Mouse (Mus musculus) CD4-positive helper T cell, adult 2 months (primary cell): ENCODE results near the gene Defb28.

Source experiments
- DNase-seq: peaks from one replicate; pipeline ENCODE4 v3.0.0-alpha.2; 2012; ENCODE audit warnings: low read depth, missing footprints, low spot score

Gene Defb28

DNA sequence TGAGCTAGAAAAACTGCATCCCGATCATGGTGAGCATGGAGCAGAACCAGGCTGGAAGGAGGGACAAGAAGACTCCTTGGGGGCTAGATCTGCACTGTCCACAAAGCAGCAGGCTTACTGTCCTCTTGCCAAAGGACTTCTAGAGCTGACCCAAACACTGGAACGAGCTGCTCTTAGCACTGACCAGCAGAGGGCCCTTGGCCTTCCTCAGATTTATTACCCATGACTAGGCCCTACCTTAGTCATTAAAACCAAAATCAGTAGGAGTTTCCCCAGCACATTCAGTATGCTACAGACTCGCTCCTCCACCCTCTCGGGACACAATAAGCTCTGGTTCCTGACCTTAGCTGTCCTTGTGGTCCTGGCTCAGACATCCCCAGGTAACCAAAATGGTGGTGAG lies at the start of gene Defb28:
Gene Defb28 (plus strand): TSS at position 275 of the 400 bp plus-strand sequence.
- no peak for DNase-seq

- peak; percentile 21 for DNase-seq
Observed at GRCm38 (mm10) chr2:152470973-152471372, 47.1 kb upstream of the Defb28 start.

GRCm38 (mm10) chr2:152472434-152472833 lies 45.6 kb upstream of the Defb28 start:
- DNase-seq = no peak

DNA sequence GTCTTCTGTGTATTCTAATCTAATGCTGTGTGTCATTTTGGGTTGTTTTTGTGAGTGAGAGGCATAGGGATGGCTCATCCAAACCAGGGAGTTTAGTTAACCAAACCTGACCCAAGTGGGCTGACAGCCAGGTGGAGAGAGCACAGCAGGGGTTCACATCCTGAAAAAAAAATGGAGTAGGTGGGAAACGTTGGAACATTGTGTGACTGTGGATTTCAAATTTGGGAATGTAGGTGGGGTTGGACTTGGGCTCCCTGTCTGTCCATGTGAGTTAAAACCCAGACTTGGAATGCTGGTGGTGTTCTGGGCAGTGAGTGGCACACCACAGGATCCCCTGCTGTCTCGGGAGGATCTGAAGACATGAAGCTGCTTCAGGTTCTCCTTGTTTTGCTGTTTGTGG lies 41.3 kb upstream of the Defb28 start, which contains the start of gene Defb20:
Gene Defb20 (plus strand): TSS at position 301 of the 400 bp plus-strand sequence.
- DNase-seq = no peak

GRCm38 (mm10) chr2:152480881-152481280 lies 37.2 kb upstream of the Defb28 start:
- peak; percentile 10 for DNase-seq

DNA sequence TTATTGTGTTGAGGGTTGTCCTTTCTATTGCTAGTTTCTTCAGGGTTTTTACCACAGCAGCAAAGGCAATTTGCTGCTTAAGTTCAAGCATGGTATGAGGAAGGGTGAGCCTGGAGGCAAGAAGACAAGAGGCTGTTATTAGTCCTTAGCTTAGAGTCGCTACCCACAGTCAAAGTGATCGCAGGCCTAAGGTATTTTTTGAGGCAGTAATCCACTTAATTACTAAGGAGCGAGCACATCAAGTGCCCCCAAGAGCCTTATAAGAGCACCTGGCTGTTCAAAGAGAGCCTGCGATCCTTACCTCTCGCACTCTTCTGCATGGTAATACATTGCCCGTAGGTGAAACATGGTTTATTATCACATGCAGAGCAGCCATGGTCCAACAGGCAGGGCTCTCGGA lies 36.3 kb upstream of the Defb28 start:
- DNase-seq = no peak

DNA sequence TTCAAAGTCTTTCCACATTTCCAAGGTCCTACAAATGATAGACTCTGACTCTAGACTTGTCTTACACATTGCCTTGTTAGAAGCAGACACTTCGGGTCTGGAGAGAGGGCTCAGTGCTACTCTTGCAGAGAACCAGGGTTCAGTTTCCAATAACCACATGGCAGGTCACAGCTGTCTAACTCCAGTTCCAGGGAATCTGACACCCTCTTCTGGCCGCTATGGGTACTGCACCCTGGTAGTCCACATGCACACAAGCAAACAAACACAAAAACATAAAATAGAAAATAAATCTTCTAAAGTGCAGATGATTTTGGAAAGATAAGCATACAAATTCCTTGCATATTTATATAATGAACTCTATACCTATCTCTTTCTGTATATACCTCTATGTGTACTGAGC lies 31.0 kb upstream of the Defb28 start:
- no peak for DNase-seq

- no peak for DNase-seq
Observed at GRCm38 (mm10) chr2:152490038-152490437, 28.0 kb upstream of the Defb28 start, which contains the start of gene Defb22. Gene Defb22 (minus strand): TSS chr2:152490138.

GRCm38 (mm10) chr2:152493151-152493550 lies 24.9 kb upstream of the Defb28 start:
- DNase-seq = no peak

DNA sequence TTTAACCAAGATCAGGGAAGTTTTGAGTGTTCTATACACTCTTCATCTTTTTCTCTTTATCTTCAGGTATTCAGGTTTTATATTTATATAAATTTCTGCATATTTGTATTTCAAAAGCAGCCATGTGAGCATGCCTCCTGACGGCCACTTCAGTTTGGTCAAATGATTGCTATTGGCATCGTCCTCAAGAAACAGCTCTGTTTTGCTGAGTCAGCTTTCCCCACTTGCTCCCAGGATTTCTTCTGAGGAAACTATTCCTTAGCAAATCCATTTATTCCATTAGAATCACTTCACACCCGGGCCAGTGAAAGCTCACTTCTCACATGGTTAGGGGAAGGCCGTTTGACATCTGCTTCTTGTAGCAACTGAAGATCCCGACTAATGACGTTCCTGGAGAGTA lies 20.0 kb upstream of the Defb28 start:
- DNase-seq = no peak

GRCm38 (mm10) chr2:152500204-152500862 lies 17.7 kb upstream of the Defb28 start:
- DNase-seq = no peak

- DNase-seq = no peak
Observed at GRCm38 (mm10) chr2:152500863-152501229, 17.2 kb upstream of the Defb28 start.

- no peak for DNase-seq
Observed at GRCm38 (mm10) chr2:152503950-152504349, 14.1 kb upstream of the Defb28 start.

- DNase-seq = no peak
Observed at GRCm38 (mm10) chr2:152511592-152511991, 6.5 kb upstream of the Defb28 start, which contains the start of gene Defb26. Gene Defb26 (minus strand): TSS chr2:152511692.

DNA sequence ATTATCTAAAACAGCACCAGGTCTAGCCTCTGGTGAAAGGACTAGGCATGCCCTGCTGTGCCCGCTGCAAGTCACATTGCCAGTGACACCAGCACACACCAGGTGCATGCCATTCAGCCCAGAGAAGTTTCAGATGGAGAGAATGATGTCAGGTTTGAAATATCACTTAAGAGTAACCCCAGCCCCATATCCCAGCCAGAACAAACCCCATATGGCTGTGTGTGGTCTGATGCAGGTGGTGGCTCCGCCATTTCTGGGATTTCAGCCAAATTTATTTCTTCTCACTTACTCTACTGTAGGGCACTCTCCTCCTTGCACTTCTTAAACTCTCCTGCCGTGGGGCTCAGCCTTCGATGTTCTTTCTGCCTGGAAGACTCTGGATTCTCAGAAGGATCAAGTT lies 2.0 kb upstream of the Defb28 start:
- DNase-seq = no peak

GRCm38 (mm10) chr2:152539944-152540710 lies 22.1 kb downstream of the Defb28 start, which contains the start of gene Defb29:
Gene Defb29 (minus strand): TSS chr2:152540098.
- DNase-seq = no peak

- DNase-seq = no peak
Observed at GRCm38 (mm10) chr2:152541979-152542378, 23.9 kb downstream of the Defb28 start.

DNA sequence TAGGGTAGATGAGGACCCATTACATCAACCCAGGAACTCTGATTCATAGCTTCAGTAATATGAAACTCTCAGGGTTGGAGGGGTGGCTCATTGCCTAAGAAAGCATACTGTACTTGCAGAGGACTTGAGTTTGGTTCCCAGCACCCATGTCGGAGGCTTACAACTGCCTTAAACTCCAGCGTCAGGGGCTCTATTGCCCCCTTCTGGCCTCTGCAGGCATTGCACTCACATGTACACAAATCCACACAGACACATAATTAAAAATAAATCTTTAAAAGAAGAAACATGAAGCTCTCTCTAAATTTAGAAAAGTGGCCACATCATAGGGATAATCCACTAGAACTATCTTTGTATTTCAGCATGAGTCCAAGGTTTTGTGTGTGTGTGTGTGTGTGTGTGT lies 24.8 kb downstream of the Defb28 start:
- DNase-seq = no peak

DNA sequence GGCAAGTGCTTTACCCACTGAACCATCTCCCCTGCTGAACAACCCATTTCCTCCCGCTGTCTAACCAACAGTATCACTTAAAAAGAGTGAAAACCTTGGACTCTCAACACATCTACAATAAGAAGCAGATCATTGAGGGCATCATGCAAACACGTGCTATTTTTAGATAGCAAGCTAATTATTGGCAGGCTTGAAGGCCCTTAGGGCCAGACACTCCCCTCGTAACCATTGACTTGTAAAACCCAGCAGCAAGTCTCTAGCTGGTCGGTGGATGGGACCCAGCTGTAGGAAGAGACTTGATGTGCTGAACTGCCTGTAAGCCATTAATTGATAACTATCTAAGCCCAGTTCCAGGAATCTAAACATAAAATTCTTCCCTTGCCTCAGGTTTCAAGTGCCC lies 25.4 kb downstream of the Defb28 start:
- DNase-seq = no peak

- DNase-seq = no peak
Observed at GRCm38 (mm10) chr2:152544691-152545090, 26.6 kb downstream of the Defb28 start.

DNA sequence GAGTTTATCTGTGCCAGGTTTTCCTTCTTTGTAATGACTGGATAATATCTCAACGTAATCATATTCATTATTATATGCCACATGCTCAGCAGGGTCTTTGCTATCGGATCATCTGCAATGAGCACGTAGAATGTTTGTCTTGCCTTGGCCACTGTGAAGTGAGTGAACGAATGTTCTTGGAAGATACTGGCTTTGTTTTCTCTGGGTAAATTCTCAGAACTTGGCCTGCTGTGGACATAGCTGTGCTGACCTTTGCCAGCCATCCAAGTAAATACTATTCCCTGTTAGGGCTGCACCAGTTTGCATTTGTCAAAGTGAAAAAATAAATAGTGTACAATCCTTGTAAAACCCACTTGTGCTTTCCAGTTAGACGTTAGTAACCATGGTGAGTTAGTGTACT lies 30.1 kb downstream of the Defb28 start:
- DNase-seq = no peak

DNA sequence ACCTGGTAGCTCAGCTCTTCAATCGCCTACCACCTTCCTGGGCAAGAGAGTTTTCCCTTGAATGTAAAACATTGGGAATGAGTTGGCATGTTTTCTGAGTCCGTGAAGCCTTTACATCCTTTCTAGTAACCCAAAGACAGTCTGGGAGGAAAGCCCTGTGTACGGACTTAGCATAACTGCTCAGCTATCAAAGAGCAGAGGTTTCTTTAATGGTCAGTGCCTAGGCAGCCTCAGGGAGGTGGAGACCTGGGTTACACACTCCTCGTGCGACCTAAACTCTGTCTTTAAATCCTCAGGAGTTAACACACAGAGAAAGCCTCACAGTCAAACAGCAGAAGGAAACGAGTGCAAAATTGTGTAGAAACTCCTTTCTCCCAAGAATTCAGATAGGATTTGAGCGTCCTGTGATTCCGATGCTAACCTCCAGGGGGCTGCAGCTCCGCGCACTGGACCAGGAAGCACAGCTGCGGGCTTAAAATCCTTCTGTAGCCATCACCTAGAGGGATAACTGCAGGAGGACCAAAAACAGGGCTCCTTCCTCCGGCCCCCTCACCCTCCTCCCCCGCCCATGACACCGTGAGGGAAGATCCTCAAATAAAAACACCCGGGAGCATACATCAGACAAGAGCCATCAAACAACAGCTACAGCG lies 35.8 kb downstream of the Defb28 start:
- DNase-seq = no peak
